Mouse (Mus musculus) intestine, embryonic 14.5 days (tissue): ENCODE measurements around the gene Tnnt3. TPM values are rescaled to one million over a fixed set of nuclear protein-coding genes. Genes with fewer than 3 reads are reported as not detected.
A peak's percentile ranks its signal among the peaks of the same experiment; 100 is the strongest.

ENCODE experiments used
- ATAC-seq: fragments of 200-750 bp; cut with Nextera tagmentation; replicated peaks from 2 replicates; pipeline ENCODE4 v1.8.0; 2017; ENCODE audit warnings: low read depth, moderate number of reproducible peaks, moderate TSS enrichment, moderate library complexity; ENCODE audit not compliant: low FRiP score, low TSS enrichment
- DNase-seq: peaks from one replicate; pipeline ENCODE4 v3.0.0-alpha.2; 2018; ENCODE audit warnings: low spot score
- H3K27ac ChIP-seq: fragments of 300-500 bp; sonication (generic); 2 replicates; pipeline ENCODE4 v1.5.1; 2014; ENCODE audit warnings: low read depth, mild to moderate bottlenecking, control low read depth
- H3K27me3 ChIP-seq: fragments of 300-500 bp; sonication (generic); replicated peaks from 2 replicates; pipeline ENCODE4 v1.6.1; 2014; ENCODE audit warnings: low read length, control low read depth; ENCODE audit not compliant: control insufficient read depth, insufficient read depth
- H3K36me3 ChIP-seq: fragments of 300-500 bp; sonication (generic); 2 replicates; pipeline ENCODE4 v1.6.1; 2014; ENCODE audit warnings: low read length, control low read depth; ENCODE audit not compliant: control insufficient read depth, insufficient read depth
- H3K4me1 ChIP-seq: fragments of 300-500 bp; sonication (generic); replicated peaks from 2 replicates; pipeline ENCODE4 v1.6.1; 2014; ENCODE audit warnings: low read length, control low read depth, mixed read lengths; ENCODE audit not compliant: control insufficient read depth, insufficient read depth
- H3K4me2 ChIP-seq: fragments of 300-500 bp; sonication (generic); 2 replicates; pipeline ENCODE4 v1.6.1; 2014; ENCODE audit warnings: low read length
- H3K4me3 ChIP-seq: fragments of 300-500 bp; sonication (generic); 2 replicates; pipeline ENCODE4 v1.5.1; 2014; ENCODE audit warnings: low read depth, low read length, control low read depth, mixed read lengths
- H3K9ac ChIP-seq: fragments of 300-500 bp; sonication (generic); 2 replicates; pipeline ENCODE4 v1.6.1; 2014; ENCODE audit warnings: mild to moderate bottlenecking, low read length
- H3K9me3 ChIP-seq: fragments of 300-500 bp; sonication (generic); 2 replicates; pipeline ENCODE4 v1.6.1; 2016; ENCODE audit warnings: low read length, control low read depth; ENCODE audit not compliant: control insufficient read depth
- WGBS: fragments of 180-500 bp; shearing (Covaris S2); extraction: QIAGEN DNeasy Blood & Tissue Kit; methylation state at CpG from one replicate; pipeline ENCODE4 v1.1.7; 2014; 5-methylcytosine and 5-hydroxymethylcytosine counted together
- polyA plus RNA-seq: library from polyadenylated mRNA; unstranded; fragments of >200 nt; fragmentation: Nextera tagmentation; extraction: Ambion mirVana; gene quantifications from 2 replicates; pipeline ENCODE4 v1.2.1, GENCODE M21; 2014

Gene Tnnt3
- 1.5 and 2.4 TPM in 2 replicates for polyA plus RNA-seq

GRCm38 (mm10) chr7:142498575-142498974 lies at the start of gene Tnnt3:
Tnnt3 (plus strand) TSS chr7:142498836.
- no peak for ATAC-seq
- DNase-seq = no peak
- Histone ChIP-seq H3K36me3 (peaks cover 14% of the 10 kb centered on the region), H3K4me2 (no peak within 1 kb of the TSS), H3K4me3 (no peak within 1 kb of the TSS), H3K4me1 (no peaks in the 10 kb centered on the region), H3K27me3 (no peaks in the 10 kb centered on the region), H3K9me3 (no peaks in the 10 kb centered on the region), H3K27ac (0 out of 2 replicates have a peak within 1 kb of the TSS, but pooled peaks have one; percentile 33), H3K9ac (no peak within 1 kb of the TSS)
- WGBS = 90% methylated on average over 2 of the region's 2 CpGs

- Histone ChIP-seq H3K36me3 (no peaks in the 10 kb centered on the region), H3K4me2 (no peak overlapping the region), H3K27me3 (no peaks in the 10 kb centered on the region), H3K27ac (0 out of 2 replicates have a peak overlapping the region, but pooled peaks have one; percentile 19), H3K9ac (no peak overlapping the region), H3K9me3 (no peaks in the 10 kb centered on the region), H3K4me3 (no peak overlapping the region), H3K4me1 (peaks cover 8% of the 10 kb centered on the region)
- 67% methylated on average over 6 of the region's 6 CpGs for WGBS
- ATAC-seq (no peak), DNase-seq (peak; percentile 46)
Observed at GRCm38 (mm10) chr7:142449038-142449617, 49.5 kb upstream of the Tnnt3 start.

GRCm38 (mm10) chr7:142454706-142455105 lies 43.9 kb upstream of the Tnnt3 start:
- H3K4me3 ChIP-seq = no peak overlapping the region
- peak overlapping the region; percentile 21; the same call in 1 of the 2 replicates for H3K9ac ChIP-seq
- no peaks in the 10 kb centered on the region for H3K36me3 ChIP-seq
- no peak for ATAC-seq
- H3K4me1 ChIP-seq = peaks cover 53% of the 10 kb centered on the region
- 16% methylated on average over 1 of the region's 1 CpGs for WGBS
- H3K9me3 ChIP-seq = no peaks in the 10 kb centered on the region
- DNase-seq = peak; percentile 49
- H3K27ac ChIP-seq = peak overlapping the region; percentile 94
- H3K4me2 ChIP-seq = no peak overlapping the region
- H3K27me3 ChIP-seq = no peaks in the 10 kb centered on the region

GRCm38 (mm10) chr7:142455251-142455650 lies 43.4 kb upstream of the Tnnt3 start:
- 40% methylated on average over 2 of the region's 2 CpGs for WGBS
- DNase-seq = peak; percentile 51
- Histone ChIP-seq H3K9me3 (no peaks in the 10 kb centered on the region), H3K4me3 (no peak overlapping the region), H3K4me1 (peaks cover 56% of the 10 kb centered on the region), H3K36me3 (no peaks in the 10 kb centered on the region), H3K9ac (peak overlapping the region; percentile 21; the same call in 1 of the 2 replicates), H3K27ac (peak overlapping the region; percentile 94), H3K4me2 (no peak overlapping the region), H3K27me3 (no peaks in the 10 kb centered on the region)
- ATAC-seq = no peak

- peak overlapping the region; percentile 94 for H3K27ac ChIP-seq
- H3K4me3 ChIP-seq = no peak overlapping the region
- H3K36me3 ChIP-seq = no peaks in the 10 kb centered on the region
- 50% methylated on average over 3 of the region's 3 CpGs for WGBS
- no peak overlapping the region for H3K4me2 ChIP-seq
- DNase-seq (peak; percentile 50), ATAC-seq (no peak)
- H3K9ac ChIP-seq = no peak overlapping the region
- H3K9me3 ChIP-seq = no peaks in the 10 kb centered on the region
- H3K27me3 ChIP-seq = no peaks in the 10 kb centered on the region
- peaks cover 56% of the 10 kb centered on the region for H3K4me1 ChIP-seq
Observed at GRCm38 (mm10) chr7:142456806-142457205, 41.8 kb upstream of the Tnnt3 start.

GRCm38 (mm10) chr7:142457227-142457811 lies 41.3 kb upstream of the Tnnt3 start:
- peak overlapping the region; percentile 27; the same call in 1 of the 2 replicates for H3K9ac ChIP-seq
- H3K4me3 ChIP-seq = no peak overlapping the region
- H3K36me3 ChIP-seq = no peaks in the 10 kb centered on the region
- H3K4me1 ChIP-seq = peaks cover 56% of the 10 kb centered on the region
- H3K27me3 ChIP-seq = no peaks in the 10 kb centered on the region
- peak; percentile 34; the same call in 1 of the 2 replicates for ATAC-seq
- peak; percentile 72 for DNase-seq
- peak overlapping the region; percentile 94 for H3K27ac ChIP-seq
- no peaks in the 10 kb centered on the region for H3K9me3 ChIP-seq
- H3K4me2 ChIP-seq = no peak overlapping the region
- 6% methylated on average over 3 of the region's 3 CpGs for WGBS

- Histone ChIP-seq H3K36me3 (no peaks in the 10 kb centered on the region), H3K27ac (peak overlapping the region; percentile 94), H3K4me1 (peaks cover 56% of the 10 kb centered on the region), H3K9ac (0 out of 2 replicates have a peak overlapping the region, but pooled peaks have one; percentile 13), H3K27me3 (no peaks in the 10 kb centered on the region), H3K9me3 (no peaks in the 10 kb centered on the region), H3K4me2 (no peak overlapping the region), H3K4me3 (no peak overlapping the region)
- DNase-seq = peak; percentile 64
- WGBS = 14% methylated on average over 2 of the region's 2 CpGs
- ATAC-seq = peak; percentile 63
Observed at GRCm38 (mm10) chr7:142458026-142458425, 40.6 kb upstream of the Tnnt3 start.

- peak overlapping the region; percentile 7; the same call in 1 of the 2 replicates for H3K9ac ChIP-seq
- no peaks in the 10 kb centered on the region for H3K9me3 ChIP-seq
- ATAC-seq = no peak
Observed at GRCm38 (mm10) chr7:142458676-142459298, 39.8 kb upstream of the Tnnt3 start.

More at GRCm38 (mm10) chr7:142458676-142459298, 39.8 kb upstream of the Tnnt3 start:
- H3K27ac ChIP-seq = peak overlapping the region; percentile 94
- no peaks in the 10 kb centered on the region for H3K36me3 ChIP-seq
- H3K4me2 ChIP-seq = no peak overlapping the region
- H3K4me3 ChIP-seq = no peak overlapping the region
- peaks cover 51% of the 10 kb centered on the region for H3K4me1 ChIP-seq
- peak; percentile 52 for DNase-seq
- no peaks in the 10 kb centered on the region for H3K27me3 ChIP-seq
- WGBS = 55% methylated on average over 5 of the region's 5 CpGs
